Mouse (Mus musculus) thymus, adult 2 months (tissue): Measurements from ENCODE around the gene Ap1g1. TPM values are rescaled to one million over a fixed set of nuclear protein-coding genes. Genes with fewer than 3 reads are reported as not detected.

Experiments used
- DNase-seq: peaks from one replicate; pipeline ENCODE4 v3.0.0; 2021
- H3K27ac ChIP-seq: fragments of 200-500 bp; 2 replicates; pipeline ENCODE4 v1.5.1; 2012; ENCODE audit warnings: low read length, control low read depth; ENCODE audit not compliant: control insufficient read depth, insufficient read depth
- H3K27me3 ChIP-seq: fragments of 200-500 bp; 2 replicates; pipeline ENCODE4 v1.6.1; 2012; ENCODE audit warnings: mild to moderate bottlenecking, low read length, moderate library complexity, mixed read lengths; ENCODE audit not compliant: control insufficient read depth, insufficient read depth
- H3K36me3 ChIP-seq: fragments of 200-500 bp; 2 replicates; pipeline ENCODE4 v1.6.1; 2012; ENCODE audit warnings: mild to moderate bottlenecking, low read length, moderate library complexity; ENCODE audit not compliant: control insufficient read depth, insufficient read depth
- H3K4me1 ChIP-seq: fragments of 200-500 bp; replicated peaks from 2 replicates; pipeline ENCODE4 v1.6.1; 2012; ENCODE audit warnings: low read length; ENCODE audit not compliant: control insufficient read depth, insufficient read depth
- H3K4me3 ChIP-seq: fragments of 200-500 bp; 2 replicates; pipeline ENCODE4 v1.5.1; 2012; ENCODE audit warnings: mild to moderate bottlenecking, low read length, control low read depth, moderate library complexity; ENCODE audit not compliant: control insufficient read depth, insufficient read depth
- CTCF ChIP-seq: fragments of 200-500 bp; IDR thresholded peaks from 2 replicates; pipeline ENCODE4 v1.5.1; 2012; ENCODE audit warnings: mild to moderate bottlenecking, control low read depth, low read length, moderate library complexity, borderline replicate concordance; ENCODE audit not compliant: control insufficient read depth, poor library complexity, insufficient read depth; ENCODE audit errors: extremely low read depth
- POLR2A ChIP-seq: fragments of 200-500 bp; IDR thresholded peaks from 2 replicates; pipeline ENCODE4 v1.6.1; 2012; ENCODE audit warnings: mild to moderate bottlenecking, low read length, control low read depth, moderate library complexity; ENCODE audit not compliant: control insufficient read depth, poor library complexity, insufficient read depth; ENCODE audit errors: extremely low read depth
- WGBS: fragments of 180-500 bp; shearing (Covaris S2); methylation state at CpG from one replicate; pipeline ENCODE4 v1.1.7; 2018; 5-methylcytosine and 5-hydroxymethylcytosine counted together
- polyA plus RNA-seq: library from polyadenylated mRNA; depleted of rRNA; stranded (reverse); fragments of >200 nt; gene quantifications from 2 replicates; pipeline ENCODE4 v1.2.3, GENCODE M21; 2012

Ap1g1 gene
- polyA plus RNA-seq, 1 experiment, result 42.2 TPM

DNA sequence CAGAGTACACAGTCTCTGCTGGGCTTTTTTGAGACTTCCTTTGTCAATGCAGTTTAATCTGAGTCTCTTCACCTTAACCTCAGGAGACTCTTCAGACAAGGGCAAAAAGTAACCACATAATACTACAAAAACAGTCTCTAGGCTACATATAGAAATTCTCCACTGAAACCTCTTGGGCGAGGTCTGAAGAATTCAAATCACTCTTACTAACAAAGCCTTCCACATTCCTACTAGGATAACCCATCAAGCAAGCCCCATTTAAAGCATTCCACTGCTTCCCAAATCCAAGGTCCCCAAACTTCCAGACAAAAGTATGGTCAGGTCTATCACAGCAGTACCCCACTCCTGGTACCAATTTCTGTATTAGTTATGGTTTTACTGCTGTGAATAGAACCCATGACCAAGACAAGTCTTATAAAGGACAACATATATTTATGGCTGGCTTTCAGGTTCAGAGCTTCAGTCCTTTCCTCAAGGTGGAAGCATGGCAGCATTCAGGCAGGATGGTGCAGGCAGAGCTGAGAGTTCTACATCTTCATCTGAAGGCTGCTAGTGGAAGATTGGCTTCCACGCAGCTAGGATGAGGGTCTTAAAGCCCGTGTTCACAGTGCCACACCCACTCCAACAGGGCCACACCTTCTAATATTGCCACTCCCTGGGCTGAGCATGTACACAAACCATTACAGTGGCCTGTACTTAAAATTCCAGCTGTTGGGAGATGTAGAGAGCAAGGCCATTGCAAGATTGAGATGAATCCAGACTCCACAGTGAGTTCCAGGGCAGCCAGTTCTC lies 112.6 kb downstream of the Ap1g1 start:
- Histone ChIP-seq H3K36me3 (no peaks in the 10 kb centered on the region), H3K4me1 (no peaks in the 10 kb centered on the region), H3K4me3 (no peak overlapping the region), H3K27ac (no peak overlapping the region), H3K27me3 (no peaks in the 10 kb centered on the region)
- 96% methylated on average over 3 of the region's 3 CpGs for WGBS
- TF ChIP-seq POLR2A (no peak), CTCF (no peak)
- no peak for DNase-seq

DNA sequence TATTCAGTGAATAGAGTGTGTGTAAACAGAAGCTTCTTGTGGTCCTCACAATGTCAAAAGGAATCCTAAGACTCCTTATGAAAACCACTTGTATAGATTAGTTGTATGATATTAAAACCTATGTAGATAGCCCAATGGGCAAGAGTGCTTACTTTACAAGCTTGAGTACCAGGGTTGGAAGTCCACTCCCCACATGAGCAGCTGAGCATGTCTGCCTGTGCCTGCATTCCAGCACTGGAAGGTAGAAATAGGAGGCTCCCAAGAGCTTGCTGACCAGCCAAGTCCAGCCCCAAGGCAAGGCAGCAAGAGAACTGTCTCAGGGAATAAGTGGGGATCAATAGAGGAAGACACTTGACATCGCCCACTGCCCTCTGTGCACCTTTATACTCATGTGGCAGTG lies 116.3 kb downstream of the Ap1g1 start:
- Histone ChIP-seq H3K27me3 (no peaks in the 10 kb centered on the region), H3K36me3 (no peaks in the 10 kb centered on the region), H3K4me1 (no peaks in the 10 kb centered on the region), H3K27ac (no peak overlapping the region), H3K4me3 (no peak overlapping the region)
- WGBS, result 90% methylated on average over 1 of the region's 1 CpGs
- no peak for DNase-seq
- TF ChIP-seq POLR2A (no peak), CTCF (no peak)

DNA sequence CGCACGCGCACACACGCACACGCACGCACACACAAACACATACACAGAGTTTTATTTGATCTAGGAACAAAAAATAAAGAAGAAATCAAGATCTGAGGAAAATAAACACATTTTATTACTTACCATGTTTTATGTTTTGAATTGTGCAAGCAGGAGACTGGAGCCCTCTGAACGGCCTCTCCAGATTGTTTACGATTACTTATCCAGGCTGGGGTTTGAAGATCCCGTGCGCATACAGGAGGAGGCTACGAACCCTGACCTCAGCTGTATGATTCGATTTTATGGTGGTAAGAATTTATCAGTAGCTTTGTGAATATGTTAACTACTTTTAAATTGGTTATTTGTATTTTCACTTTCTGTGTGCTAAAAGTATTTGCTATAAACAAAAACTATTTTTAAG lies 117.0 kb downstream of the Ap1g1 start:
- DNase-seq, result no peak
- WGBS, result 98% methylated on average over 12 of the region's 12 CpGs
- no peaks in the 10 kb centered on the region for H3K27me3 ChIP-seq
- no peaks in the 10 kb centered on the region for H3K36me3 ChIP-seq
- no peak overlapping the region for H3K27ac ChIP-seq
- no peak overlapping the region for H3K4me3 ChIP-seq
- H3K4me1 ChIP-seq, result no peaks in the 10 kb centered on the region
- no peak for TF ChIP-seq CTCF
- TF ChIP-seq POLR2A, result no peak

DNA sequence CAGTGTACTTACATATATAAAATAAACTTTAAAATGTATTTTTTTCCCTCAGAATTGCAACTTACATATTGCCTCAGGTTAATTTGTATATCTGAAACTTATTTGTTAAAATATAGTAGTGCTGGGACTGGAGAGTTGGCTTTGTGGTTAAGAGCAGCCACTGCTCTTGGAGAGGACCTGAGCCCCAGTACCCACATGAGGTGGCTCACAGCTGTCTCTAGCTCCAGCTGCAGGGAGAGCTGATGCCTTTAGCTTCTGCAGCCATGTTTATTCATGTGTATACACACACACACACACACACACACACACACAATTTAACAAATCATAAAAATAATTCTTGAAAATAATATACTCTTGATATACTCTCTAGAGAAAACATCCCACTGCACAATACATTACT lies 124.0 kb downstream of the Ap1g1 start:
- no peak for DNase-seq
- H3K27ac ChIP-seq, result no peak overlapping the region

DNA sequence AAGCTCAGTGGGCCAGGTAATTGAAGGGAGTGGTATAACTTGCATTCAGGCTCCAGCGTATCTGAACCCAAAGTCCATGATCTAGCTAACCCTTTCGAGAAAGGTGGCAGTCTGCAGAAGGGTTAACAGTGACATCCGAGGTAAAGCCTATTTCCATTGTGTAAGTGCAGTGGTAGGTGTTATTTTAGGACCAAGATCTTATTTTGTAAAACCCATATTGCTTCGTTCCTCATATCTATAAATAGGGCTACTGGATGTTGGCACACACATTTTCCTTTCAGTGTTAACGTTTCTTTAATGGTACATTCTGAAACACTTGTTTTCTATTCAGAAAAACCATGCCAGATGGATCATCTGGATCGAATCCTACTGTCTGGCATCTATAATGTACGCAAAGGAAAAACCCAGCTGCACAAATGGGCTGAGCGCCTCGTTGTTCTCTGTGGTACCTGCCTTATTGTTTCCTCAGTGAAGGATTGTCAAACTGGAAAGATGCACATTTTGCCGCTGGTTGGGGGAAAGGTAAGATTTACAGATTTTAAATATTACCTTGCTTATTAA lies 125.6 kb downstream of the Ap1g1 start:
- no peaks in the 10 kb centered on the region for H3K36me3 ChIP-seq
- no peaks in the 10 kb centered on the region for H3K27me3 ChIP-seq
- peaks cover 2% of the 10 kb centered on the region for H3K4me1 ChIP-seq
- 75% methylated on average over 10 of the region's 10 CpGs for WGBS
- H3K27ac ChIP-seq, result no peak overlapping the region
- TF ChIP-seq POLR2A (no peak), CTCF (no peak)
- no peak overlapping the region for H3K4me3 ChIP-seq
- no peak for DNase-seq

More for the DNA sequence above, 124.0 kb downstream of the Ap1g1 start:
- no peak overlapping the region for H3K4me3 ChIP-seq
- H3K36me3 ChIP-seq, result no peaks in the 10 kb centered on the region
- H3K4me1 ChIP-seq, result peaks cover 2% of the 10 kb centered on the region
- no peaks in the 10 kb centered on the region for H3K27me3 ChIP-seq
- TF ChIP-seq CTCF (no peak), POLR2A (no peak)

DNA sequence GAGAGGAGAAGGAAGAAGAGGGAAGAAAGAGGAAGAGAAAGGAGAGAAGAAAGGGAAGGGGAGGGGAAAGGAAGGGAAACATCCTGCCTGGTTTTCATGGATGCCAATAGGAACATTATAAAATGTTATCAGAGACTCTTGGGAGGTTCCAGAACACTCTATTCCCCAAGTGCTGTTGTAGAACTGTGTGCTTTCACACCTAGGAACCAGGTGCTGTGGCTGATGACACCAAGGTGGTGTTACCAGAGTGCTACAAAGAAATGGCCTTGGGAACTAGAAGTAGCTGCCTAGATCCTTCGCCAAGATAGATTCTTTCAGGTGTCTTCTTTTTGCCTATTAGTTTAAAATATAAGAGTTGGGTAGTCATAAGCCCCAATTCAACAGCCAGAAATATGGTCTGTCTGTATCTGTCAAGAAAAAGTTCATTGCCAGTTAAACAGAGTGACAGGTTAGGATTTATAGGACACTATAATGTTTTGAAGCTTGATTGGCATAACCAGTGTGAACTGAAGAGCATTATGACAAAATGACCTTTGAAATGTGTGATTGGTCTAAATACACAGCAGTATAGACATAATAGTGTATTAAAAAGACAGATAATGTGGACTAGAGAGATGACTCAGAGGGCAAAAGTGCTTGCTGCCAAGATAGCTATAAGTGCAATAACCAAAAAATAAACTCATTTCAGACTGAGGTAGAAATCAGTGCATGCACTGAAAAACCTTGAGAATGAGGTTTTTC lies 126.7 kb downstream of the Ap1g1 start:
- H3K4me1 ChIP-seq, result peaks cover 2% of the 10 kb centered on the region

More for the DNA sequence above, 126.7 kb downstream of the Ap1g1 start:
- no peak for TF ChIP-seq POLR2A
- no peak for TF ChIP-seq CTCF
- Histone ChIP-seq H3K4me3 (no peak overlapping the region), H3K27ac (no peak overlapping the region), H3K27me3 (no peaks in the 10 kb centered on the region), H3K36me3 (no peaks in the 10 kb centered on the region)
- 97% methylated on average over 1 of the region's 1 CpGs for WGBS
- no peak for DNase-seq
